Mouse (Mus musculus): ENCODE measurements around the gene Scarb2. TPM values are rescaled to one million over a fixed set of nuclear protein-coding genes. Genes with fewer than 3 reads are reported as not detected.

Scarb2 gene
- polyA plus RNA-seq, 1 experiment: 71.5 TPM

DNA sequence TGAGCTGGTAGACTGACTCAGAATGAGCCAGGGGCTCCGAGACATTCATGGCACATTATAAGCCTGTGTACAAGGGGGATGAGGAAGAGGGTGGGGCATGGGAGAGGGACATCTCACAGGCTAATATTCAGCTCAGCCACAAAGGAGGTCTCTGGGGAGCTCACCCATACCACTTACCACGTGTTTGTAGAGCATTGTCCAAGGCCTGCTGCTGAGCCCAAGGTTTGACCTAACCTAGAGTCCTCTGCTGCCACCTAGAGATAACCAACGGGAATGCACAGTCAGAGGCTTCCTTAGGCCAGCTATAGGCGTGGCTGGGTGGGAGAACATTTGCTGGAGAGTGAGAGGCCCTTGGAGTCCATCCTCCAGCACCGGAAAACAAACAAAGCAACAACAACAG lies 108.5 kb downstream of the Scarb2 start:
- no peak for TF ChIP-seq POLR2A (IDR thresholded peaks at IDR 0.05; ENCODE audit: borderline replicate concordance, extremely low read depth, insufficient read depth, insufficient read length, poor library complexity, severe bottlenecking)
- TF ChIP-seq CTCF (IDR thresholded peaks at IDR 0.05; ENCODE audit: borderline replicate concordance, extremely low read depth, insufficient read depth, insufficient read length): peak; percentile 74
- peak; percentile 80 for DNase-seq (ENCODE audit: low read depth)

DNA sequence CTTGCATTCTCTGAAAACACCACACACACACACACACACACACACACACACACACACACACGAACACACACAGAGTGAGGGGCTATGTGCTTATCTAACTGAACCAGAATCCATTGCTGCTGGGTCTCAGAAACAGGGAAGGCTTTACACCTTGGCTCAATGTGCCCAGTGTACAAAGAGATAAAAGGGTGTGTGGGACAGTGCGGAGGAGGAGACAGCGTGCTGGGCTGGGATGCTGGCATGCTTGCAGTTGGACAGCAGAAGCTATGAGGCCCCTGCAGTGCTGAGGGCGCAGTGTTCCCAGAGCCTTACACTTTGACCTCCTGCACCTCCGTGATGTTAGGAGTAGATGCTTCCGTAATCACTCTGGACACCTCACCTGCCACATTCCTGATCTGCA lies 110.2 kb downstream of the Scarb2 start:
- TF ChIP-seq POLR2A (IDR thresholded peaks at IDR 0.05; ENCODE audit: borderline replicate concordance, extremely low read depth, insufficient read depth, insufficient read length, poor library complexity, severe bottlenecking) (no peak), CTCF (IDR thresholded peaks at IDR 0.05; ENCODE audit: borderline replicate concordance, extremely low read depth, insufficient read depth, insufficient read length) (no peak)
- no peak for DNase-seq (ENCODE audit: low read depth)

DNA sequence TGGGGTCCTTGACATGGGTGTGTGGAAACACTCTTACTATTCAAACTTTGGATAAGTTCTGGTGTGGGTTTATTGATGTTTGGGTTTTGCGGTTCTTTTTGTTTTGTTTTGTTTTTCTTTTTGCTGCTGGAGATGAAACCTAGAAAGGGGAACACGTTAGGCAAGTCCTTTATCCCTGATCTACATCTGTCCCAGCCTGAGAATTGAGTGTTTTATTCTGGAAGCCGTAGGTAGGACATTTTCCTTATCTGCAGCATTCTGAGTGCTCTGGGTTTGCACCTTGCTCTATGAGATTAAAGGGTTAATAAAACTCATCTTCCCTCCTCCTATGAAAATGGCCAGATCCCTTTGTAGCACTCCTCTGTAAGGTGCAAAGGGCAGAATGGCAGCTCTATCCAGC lies 110.9 kb downstream of the Scarb2 start:
- no peak for DNase-seq (ENCODE audit: low read depth)
- no peak for TF ChIP-seq POLR2A (IDR thresholded peaks at IDR 0.05; ENCODE audit: borderline replicate concordance, extremely low read depth, insufficient read depth, insufficient read length, poor library complexity, severe bottlenecking)
- no peak for TF ChIP-seq CTCF (IDR thresholded peaks at IDR 0.05; ENCODE audit: borderline replicate concordance, extremely low read depth, insufficient read depth, insufficient read length)

DNA sequence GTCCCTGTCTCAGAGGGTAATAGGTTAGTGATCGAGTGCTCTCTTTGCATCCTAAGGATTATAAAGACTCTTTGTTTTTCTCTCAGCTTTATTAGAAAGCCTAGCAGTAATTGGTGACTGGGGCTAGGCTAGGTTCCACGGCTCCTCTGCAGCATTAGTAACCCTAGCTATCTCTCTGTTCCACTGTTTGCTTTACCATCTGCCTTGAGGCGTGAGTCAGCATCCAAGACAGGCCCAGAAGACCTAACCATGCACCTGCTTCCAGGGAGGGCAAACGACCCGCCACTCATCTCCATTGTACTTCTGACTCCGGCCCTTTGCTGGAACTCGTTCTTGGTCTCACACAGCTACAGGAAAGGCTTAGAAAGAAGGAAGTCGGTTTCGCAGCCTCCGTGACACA lies 112.8 kb downstream of the Scarb2 start:
- no peak for DNase-seq (ENCODE audit: low read depth)
- TF ChIP-seq POLR2A (IDR thresholded peaks at IDR 0.05; ENCODE audit: borderline replicate concordance, extremely low read depth, insufficient read depth, insufficient read length, poor library complexity, severe bottlenecking): no peak
- TF ChIP-seq CTCF (IDR thresholded peaks at IDR 0.05; ENCODE audit: borderline replicate concordance, extremely low read depth, insufficient read depth, insufficient read length): no peak

DNA sequence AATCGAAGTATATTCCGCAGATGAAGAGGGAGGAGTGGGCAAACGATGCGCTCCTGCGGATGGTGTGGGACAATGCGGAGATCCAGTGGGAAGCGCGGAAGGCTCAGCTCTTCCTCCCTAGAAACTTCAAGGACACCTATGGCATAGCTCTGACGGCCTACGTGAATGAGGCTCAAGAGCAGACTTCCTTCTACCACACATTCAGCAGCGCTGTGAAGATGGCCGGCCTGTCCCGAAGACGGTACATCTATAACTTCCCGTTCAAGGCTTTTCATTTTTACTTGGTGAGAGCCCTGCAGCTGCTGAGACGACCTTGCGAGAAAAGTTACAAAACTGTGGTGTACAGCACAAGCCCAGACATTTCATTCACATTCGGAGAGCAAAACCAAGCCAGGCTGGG lies 114.1 kb downstream of the Scarb2 start:
- TF ChIP-seq POLR2A (IDR thresholded peaks at IDR 0.05; ENCODE audit: borderline replicate concordance, extremely low read depth, insufficient read depth, insufficient read length, poor library complexity, severe bottlenecking) (no peak), CTCF (IDR thresholded peaks at IDR 0.05; ENCODE audit: borderline replicate concordance, extremely low read depth, insufficient read depth, insufficient read length) (no peak)
- no peak for DNase-seq (ENCODE audit: low read depth)

Other genes with a start within 250 kb of the Scarb2 start
- 9.4 and 15.5 TPM in 2 replicates for gene Naaa, start 228.7 kb downstream of the Scarb2 start, polyA plus RNA-seq (2012; rRNA removed)
- 18.7 and 25.4 TPM in 2 replicates for gene Sdad1, start 196.4 kb downstream of the Scarb2 start, polyA plus RNA-seq (2012; rRNA removed)
- gene Cxcl9, start 178.8 kb downstream of the Scarb2 start, polyA plus RNA-seq (2012; rRNA removed): 0.03 TPM in 1 of 2 replicates, not detected in the other
- gene Art3, start 175.0 kb downstream of the Scarb2 start, polyA plus RNA-seq (2012; rRNA removed): 2.1 and 3.8 TPM in 2 replicates
- 0.69 and 0.70 TPM in 2 replicates for gene Cxcl10, start 157.9 kb downstream of the Scarb2 start, polyA plus RNA-seq (2012; rRNA removed)
- gene Nup54, start 71.6 kb downstream of the Scarb2 start, polyA plus RNA-seq (2012; rRNA removed): 53.3 and 53.6 TPM in 2 replicates
- 0.37 and 0.56 TPM in 2 replicates for gene Fam47e, start 48.2 kb upstream of the Scarb2 start, polyA plus RNA-seq (2012; rRNA removed)
- 2.0 and 3.7 TPM in 2 replicates for gene Stbd1, start 96.2 kb upstream of the Scarb2 start, polyA plus RNA-seq (2012; rRNA removed)
- 0.67 and 0.83 TPM in 2 replicates for gene Ccdc158, start 168.4 kb upstream of the Scarb2 start, polyA plus RNA-seq (2012; rRNA removed)
- gene Shroom3, start 176.6 kb upstream of the Scarb2 start, polyA plus RNA-seq (2012; rRNA removed): 5.3 and 8.0 TPM in 2 replicates